Mouse (Mus musculus): Measurements from ENCODE around the gene Eef1akmt2.

GRCm38 (mm10) chr7:132788826-132789225 lies 63.6 kb downstream of the Eef1akmt2 start:
- TF ChIP-seq CTCF (IDR thresholded peaks at IDR 0.05; ENCODE audit: extremely low read depth, insufficient read depth, low read length) (no peak), POLR2A (IDR thresholded peaks at IDR 0.05; ENCODE audit: extremely low read depth, insufficient read depth, low read length) (peak; percentile 18; the same call in 1 of the 2 replicates)

Measured in cortical plate, adult 2 months (tissue).